Mouse (Mus musculus) heart, embryonic 14.5 days (tissue): ENCODE data around the gene Zfp985. TPM values are rescaled to one million over a fixed set of nuclear protein-coding genes. Genes with fewer than 3 reads are reported as not detected.
"Not testable (repeated sequence)": the region's sequence is repeated elsewhere in the genome, so short reads cannot be mapped to it uniquely, and the experiment has no call there.

Experiments
- ATAC-seq: fragments of 200-750 bp; cut with Nextera tagmentation; 2 replicates; pipeline ENCODE4 v1.8.0; 2017; ENCODE audit warnings: low read depth, moderate TSS enrichment; ENCODE audit not compliant: insufficient number of reproducible peaks, insufficient read depth, low FRiP score
- H3K27ac ChIP-seq, 2 experiments: fragments of 200-500 bp in 1 of 2; fragments of 300-500 bp in 1 of 2; sonication (generic) in 1 of 2; replicated peaks in 1 of 2; 2 replicates each; pipeline ENCODE4 v1.5.1; 2012 to 2014; ENCODE audit warnings: low read depth in 2 of 2, low read length in 2 of 2, control low read depth in 1 of 2, mild to moderate bottlenecking in 1 of 2, mixed read lengths in 1 of 2; ENCODE audit not compliant: control insufficient read depth in 1 of 2, insufficient read depth in 1 of 2
- H3K27me3 ChIP-seq: fragments of 300-500 bp; sonication (generic); 2 replicates; pipeline ENCODE4 v1.6.1; 2014; ENCODE audit warnings: mild to moderate bottlenecking, low read length, control low read depth; ENCODE audit not compliant: control insufficient read depth, insufficient read depth
- H3K36me3 ChIP-seq: fragments of 300-500 bp; sonication (generic); 2 replicates; pipeline ENCODE4 v1.6.1; 2014; ENCODE audit warnings: mild to moderate bottlenecking, control low read depth, low read length, mixed read lengths; ENCODE audit not compliant: control insufficient read depth, insufficient read depth
- H3K4me1 ChIP-seq, 2 experiments: fragments of 200-500 bp in 1 of 2; fragments of 300-500 bp in 1 of 2; sonication (generic) in 1 of 2; 2 replicates each; pipeline ENCODE4 v1.6.1; 2012 to 2014; ENCODE audit warnings: low read length in 2 of 2, control low read depth in 1 of 2, mixed read lengths in 1 of 2; ENCODE audit not compliant: control insufficient read depth in 2 of 2, insufficient read depth in 2 of 2
- H3K4me2 ChIP-seq: fragments of 300-500 bp; sonication (generic); 2 replicates; pipeline ENCODE4 v1.6.1; 2014; ENCODE audit warnings: mild to moderate bottlenecking, low read length
- H3K4me3 ChIP-seq, 2 experiments: fragments of 200-500 bp in 1 of 2; fragments of 300-500 bp in 1 of 2; sonication (generic) in 1 of 2; 2 replicates each; pipeline ENCODE4 v1.5.1; 2012 to 2014; ENCODE audit warnings: low read length in 2 of 2, mild to moderate bottlenecking in 2 of 2, control low read depth in 1 of 2, low read depth in 1 of 2, moderate library complexity in 1 of 2; ENCODE audit not compliant: control insufficient read depth in 1 of 2, insufficient read depth in 1 of 2
- H3K9ac ChIP-seq: fragments of 300-500 bp; sonication (generic); 2 replicates; pipeline ENCODE4 v1.6.1; 2014; ENCODE audit warnings: mild to moderate bottlenecking, low read length
- H3K9me3 ChIP-seq: fragments of 300-500 bp; sonication (generic); 2 replicates; pipeline ENCODE4 v1.6.1; 2016; ENCODE audit warnings: low read length, control low read depth; ENCODE audit not compliant: control insufficient read depth
- WGBS: fragments of 180-500 bp; shearing (Covaris S2); extraction: QIAGEN DNeasy Blood & Tissue Kit; methylation state at CpG from one replicate; pipeline ENCODE4 v1.1.7; 2014; 5-methylcytosine and 5-hydroxymethylcytosine counted together
- polyA plus RNA-seq: library from polyadenylated mRNA; unstranded; fragments of >200 nt; fragmentation: Nextera tagmentation; extraction: Ambion mirVana; gene quantifications from 2 replicates; pipeline ENCODE4 v1.2.1, GENCODE M21; 2014

Zfp985 gene
- polyA plus RNA-seq, 1 experiment from 2014 or later, result not detected

- Histone ChIP-seq H3K4me3 (no peak overlapping the region), H3K27me3 (no peaks in the 10 kb centered on the region), H3K27ac (no peak overlapping the region), H3K4me1 (no peaks in the 10 kb centered on the region), H3K4me2 (no peak overlapping the region), H3K9ac (no peak overlapping the region), H3K9me3 (0 out of 2 replicates have a peak, but pooled peaks cover 8% of the 10 kb centered on the region), H3K36me3 (no peaks in the 10 kb centered on the region)
- no peak for ATAC-seq
- WGBS, result 75% methylated on average over 4 of the region's 4 CpGs
These were observed 52.4 kb downstream of the Zfp985 start for GRCm38 (mm10) chr4:147605521-147605920.

DNA sequence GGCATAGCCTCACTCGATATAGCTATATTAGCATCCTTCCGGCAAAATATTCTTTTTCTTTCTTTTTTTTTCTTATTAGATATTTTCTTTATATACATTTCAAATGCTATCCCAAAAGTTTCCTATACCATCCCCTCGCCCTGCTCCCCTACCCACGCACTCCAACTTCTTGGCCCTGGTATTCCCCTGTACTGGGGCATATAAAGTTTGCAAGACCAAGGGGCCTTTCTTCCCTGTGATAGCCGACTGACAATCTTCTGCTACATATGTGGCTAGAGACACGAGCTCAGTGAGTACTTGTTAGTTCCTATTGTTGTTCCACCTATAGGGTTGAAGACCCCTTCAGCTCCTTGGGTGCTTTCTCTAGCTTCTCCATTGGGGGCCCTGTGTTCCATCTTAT, 53.4 kb downstream of the Zfp985 start:
- not testable (repeated sequence) for H3K4me1 ChIP-seq, ATAC-seq, H3K36me3 ChIP-seq, H3K27me3 ChIP-seq, H3K9ac ChIP-seq, H3K4me3 ChIP-seq, H3K4me2 ChIP-seq, H3K9me3 ChIP-seq, H3K27ac ChIP-seq
- WGBS, result 78% methylated on average over 6 of the region's 6 CpGs

GRCm38 (mm10) chr4:147633818-147634262, 80.8 kb downstream of the Zfp985 start:
- H3K4me3 ChIP-seq, H3K4me2 ChIP-seq, H3K36me3 ChIP-seq, H3K4me1 ChIP-seq, H3K9me3 ChIP-seq, H3K9ac ChIP-seq, H3K27me3 ChIP-seq, H3K27ac ChIP-seq: not testable (repeated sequence)
- WGBS, result no CpG with 5 or more reads among the region's 2 CpGs
- peak; percentile 54; the same call in 1 of the 2 replicates for ATAC-seq

Other genes with a start within 250 kb of the Zfp985 start
- not detected in 2 replicates for gene Zfp988, start 247.6 kb upstream of the Zfp985 start, polyA plus RNA-seq
- gene Zfp978, start 192.0 kb upstream of the Zfp985 start, polyA plus RNA-seq, result 0.19 TPM in 1 of 2 replicates, not detected in the other
- gene Zfp982, start 60.9 kb upstream of the Zfp985 start, polyA plus RNA-seq, result 6.1 and 8.8 TPM in 2 replicates
- gene Gm16503, start 13.1 kb upstream of the Zfp985 start, polyA plus RNA-seq, result 0.32 and 0.36 TPM in 2 replicates
- gene Zfp979, start 89.2 kb downstream of the Zfp985 start, polyA plus RNA-seq, result 3.5 and 4.1 TPM in 2 replicates
- not detected in 2 replicates for gene Zfp534, start 149.3 kb downstream of the Zfp985 start, polyA plus RNA-seq